Mouse (Mus musculus) hindbrain, embryonic 12.5 days (tissue): ENCODE measurements around the gene Hydin. TPM values are rescaled to one million over a fixed set of nuclear protein-coding genes. Genes with fewer than 3 reads are reported as not detected.
"Not testable (repeated sequence)": the region's sequence is repeated elsewhere in the genome, so short reads cannot be mapped to it uniquely, and the experiment has no call there.

ENCODE experiments used
- ATAC-seq: fragments of 200-750 bp; cut with Nextera tagmentation; 2 replicates; pipeline ENCODE4 v1.8.0; 2017; ENCODE audit warnings: moderate TSS enrichment; ENCODE audit not compliant: low FRiP score
- H3K27ac ChIP-seq: fragments of 300-500 bp; sonication (generic); 2 replicates; pipeline ENCODE4 v1.5.1; 2016; ENCODE audit warnings: mild to moderate bottlenecking
- H3K27me3 ChIP-seq: fragments of 300-500 bp; sonication (generic); 2 replicates; pipeline ENCODE4 v1.6.1; 2016; ENCODE audit warnings: mild to moderate bottlenecking
- H3K36me3 ChIP-seq: fragments of 300-500 bp; sonication (generic); 2 replicates; pipeline ENCODE4 v1.6.1; 2016; ENCODE audit warnings: mild to moderate bottlenecking
- H3K4me1 ChIP-seq: fragments of 300-500 bp; sonication (generic); 2 replicates; pipeline ENCODE4 v1.6.1; 2016
- H3K4me2 ChIP-seq: fragments of 300-500 bp; sonication (generic); replicated peaks from 2 replicates; pipeline ENCODE4 v1.6.1; 2016; ENCODE audit warnings: mild to moderate bottlenecking
- H3K4me3 ChIP-seq: fragments of 300-500 bp; sonication (generic); 2 replicates; pipeline ENCODE4 v1.5.1; 2016; ENCODE audit warnings: mild to moderate bottlenecking
- H3K9ac ChIP-seq: fragments of 300-500 bp; sonication (generic); 2 replicates; pipeline ENCODE4 v1.6.1; 2016; ENCODE audit warnings: mild to moderate bottlenecking, moderate library complexity
- H3K9me3 ChIP-seq: fragments of 300-500 bp; sonication (generic); replicated peaks from 2 replicates; pipeline ENCODE4 v1.6.1; 2016; ENCODE audit warnings: mild to moderate bottlenecking
- WGBS: fragments of 180-500 bp; shearing (Covaris S2); methylation state at CpG from one replicate; pipeline ENCODE4 v1.1.7; 2016; 5-methylcytosine and 5-hydroxymethylcytosine counted together
- polyA plus RNA-seq: library from polyadenylated mRNA; unstranded; fragments of >200 nt; fragmentation: Nextera tagmentation; extraction: Ambion mirVana; gene quantifications from 2 replicates; pipeline ENCODE4 v1.2.1, GENCODE M21; 2016

Gene Hydin
- polyA plus RNA-seq, 1 experiment from 2014 or later, result 0.30 TPM

GRCm38 (mm10) chr8:110550343-110550742, 283.6 kb downstream of the Hydin start:
- no peaks in the 10 kb centered on the region for H3K9me3 ChIP-seq
- H3K4me2 ChIP-seq, result no peak overlapping the region
- no peak overlapping the region for H3K27ac ChIP-seq
- no peaks in the 10 kb centered on the region for H3K4me1 ChIP-seq
- no peak overlapping the region for H3K9ac ChIP-seq
- no peak for ATAC-seq
- H3K36me3 ChIP-seq, result no peaks in the 10 kb centered on the region
- no peak overlapping the region for H3K4me3 ChIP-seq
- no peaks in the 10 kb centered on the region for H3K27me3 ChIP-seq
- 83% methylated on average over 1 of the region's 1 CpGs for WGBS

GRCm38 (mm10) chr8:110552111-110552510, 285.3 kb downstream of the Hydin start:
- not testable (repeated sequence) for H3K9ac ChIP-seq, H3K27ac ChIP-seq, H3K27me3 ChIP-seq, H3K4me1 ChIP-seq, ATAC-seq, H3K4me2 ChIP-seq, H3K4me3 ChIP-seq, H3K36me3 ChIP-seq, H3K9me3 ChIP-seq

GRCm38 (mm10) chr8:110592641-110593040, 325.9 kb downstream of the Hydin start:
- no peak overlapping the region for H3K4me2 ChIP-seq
- H3K9ac ChIP-seq, result no peak overlapping the region
- H3K4me1 ChIP-seq, result no peaks in the 10 kb centered on the region
- no peak for ATAC-seq
- H3K4me3 ChIP-seq, result no peak overlapping the region
- 75% methylated on average over 9 of the region's 9 CpGs for WGBS
- no peak overlapping the region for H3K27ac ChIP-seq
- H3K36me3 ChIP-seq, result no peaks in the 10 kb centered on the region
- H3K9me3 ChIP-seq, result no peaks in the 10 kb centered on the region
- H3K27me3 ChIP-seq, result no peaks in the 10 kb centered on the region

GRCm38 (mm10) chr8:110594164-110594563, 327.4 kb downstream of the Hydin start:
- 77% methylated on average over 6 of the region's 6 CpGs for WGBS
- Histone ChIP-seq H3K4me2 (no peak overlapping the region), H3K36me3 (no peaks in the 10 kb centered on the region), H3K9ac (no peak overlapping the region), H3K4me1 (no peaks in the 10 kb centered on the region), H3K4me3 (no peak overlapping the region), H3K27ac (no peak overlapping the region), H3K9me3 (no peaks in the 10 kb centered on the region), H3K27me3 (no peaks in the 10 kb centered on the region)
- no peak for ATAC-seq

GRCm38 (mm10) chr8:110604556-110604955, 337.8 kb downstream of the Hydin start:
- Histone ChIP-seq H3K4me1 (no peaks in the 10 kb centered on the region), H3K36me3 (no peaks in the 10 kb centered on the region), H3K9me3 (no peaks in the 10 kb centered on the region), H3K27ac (no peak overlapping the region), H3K9ac (no peak overlapping the region), H3K27me3 (no peaks in the 10 kb centered on the region), H3K4me3 (no peak overlapping the region), H3K4me2 (no peak overlapping the region)
- WGBS, result 10% methylated on average over 1 of the region's 1 CpGs
- ATAC-seq, result no peak

GRCm38 (mm10) chr8:110605401-110606015, 338.7 kb downstream of the Hydin start:
- ATAC-seq, result no peak
- Histone ChIP-seq H3K9me3 (no peaks in the 10 kb centered on the region), H3K9ac (no peak overlapping the region), H3K4me2 (no peak overlapping the region), H3K27ac (no peak overlapping the region), H3K4me1 (no peaks in the 10 kb centered on the region), H3K4me3 (no peak overlapping the region), H3K36me3 (no peaks in the 10 kb centered on the region), H3K27me3 (no peaks in the 10 kb centered on the region)
- 62% methylated on average over 6 of the region's 6 CpGs for WGBS

- Histone ChIP-seq H3K4me2 (no peak overlapping the region), H3K4me1 (peaks cover 16% of the 10 kb centered on the region), H3K4me3 (no peak overlapping the region), H3K27ac (no peak overlapping the region), H3K9ac (no peak overlapping the region), H3K27me3 (no peaks in the 10 kb centered on the region), H3K36me3 (no peaks in the 10 kb centered on the region), H3K9me3 (no peaks in the 10 kb centered on the region)
- no peak for ATAC-seq
- 71% methylated on average over 3 of the region's 3 CpGs for WGBS
Observed at GRCm38 (mm10) chr8:110615730-110616129, 349.0 kb downstream of the Hydin start.

- no peaks in the 10 kb centered on the region for H3K36me3 ChIP-seq
- H3K9ac ChIP-seq, result peak overlapping the region; percentile 79
- H3K4me3 ChIP-seq, result peak overlapping the region; percentile 84
- peak; percentile 36; the same call in 1 of the 2 replicates for ATAC-seq
- peaks cover 19% of the 10 kb centered on the region for H3K4me1 ChIP-seq
- H3K4me2 ChIP-seq, result peak overlapping the region; percentile 81
- peak overlapping the region; percentile 40; the same call in 1 of the 2 replicates for H3K27ac ChIP-seq
- 25% methylated on average over 14 of the region's 14 CpGs for WGBS
- H3K9me3 ChIP-seq, result no peaks in the 10 kb centered on the region
- no peaks in the 10 kb centered on the region for H3K27me3 ChIP-seq
Observed at GRCm38 (mm10) chr8:110617801-110618358, 351.1 kb downstream of the Hydin start.

- peak within 1 kb of the TSS; percentile 84 for H3K4me3 ChIP-seq
- H3K4me2 ChIP-seq, result peak within 1 kb of the TSS; percentile 81
- ATAC-seq, result peak; percentile 96
- H3K4me1 ChIP-seq, result peaks cover 19% of the 10 kb centered on the region
- peak within 1 kb of the TSS; percentile 79 for H3K9ac ChIP-seq
- WGBS, result under 1% methylated on average over 63 of the region's 67 CpGs
- no peaks in the 10 kb centered on the region for H3K36me3 ChIP-seq
- no peaks in the 10 kb centered on the region for H3K9me3 ChIP-seq
- peak within 1 kb of the TSS; percentile 40; the same call in 1 of the 2 replicates for H3K27ac ChIP-seq
- H3K27me3 ChIP-seq, result no peaks in the 10 kb centered on the region
Observed at GRCm38 (mm10) chr8:110618391-110619207, 351.8 kb downstream of the Hydin start, which contains the start of gene Vac14. Vac14 (plus strand) TSS chr8:110618585.

- Histone ChIP-seq H3K27me3 (no peaks in the 10 kb centered on the region), H3K36me3 (no peaks in the 10 kb centered on the region), H3K9me3 (no peaks in the 10 kb centered on the region), H3K9ac (peak overlapping the region; percentile 79), H3K4me1 (peaks cover 19% of the 10 kb centered on the region), H3K4me2 (peak overlapping the region; percentile 81), H3K27ac (no peak overlapping the region), H3K4me3 (peak overlapping the region; percentile 84)
- no peak for ATAC-seq
- 28% methylated on average over 8 of the region's 8 CpGs for WGBS
Observed at GRCm38 (mm10) chr8:110619208-110619574, 352.4 kb downstream of the Hydin start.

GRCm38 (mm10) chr8:110619919-110620318, 353.1 kb downstream of the Hydin start:
- Histone ChIP-seq H3K9me3 (no peaks in the 10 kb centered on the region), H3K27ac (no peak overlapping the region), H3K9ac (no peak overlapping the region), H3K4me1 (peaks cover 19% of the 10 kb centered on the region), H3K36me3 (no peaks in the 10 kb centered on the region), H3K27me3 (no peaks in the 10 kb centered on the region), H3K4me2 (peak overlapping the region; percentile 81; the same call in 1 of the 2 replicates), H3K4me3 (peak overlapping the region; percentile 84; the same call in 1 of the 2 replicates)
- ATAC-seq, result no peak
- 95% methylated on average over 5 of the region's 5 CpGs for WGBS

GRCm38 (mm10) chr8:110626431-110626830, 359.7 kb downstream of the Hydin start:
- no peak overlapping the region for H3K27ac ChIP-seq

More at GRCm38 (mm10) chr8:110626431-110626830, 359.7 kb downstream of the Hydin start:
- Histone ChIP-seq H3K36me3 (no peaks in the 10 kb centered on the region), H3K9me3 (no peaks in the 10 kb centered on the region), H3K4me3 (no peak overlapping the region), H3K9ac (no peak overlapping the region), H3K4me1 (0 out of 2 replicates have a peak, but pooled peaks cover 3% of the 10 kb centered on the region), H3K27me3 (no peaks in the 10 kb centered on the region), H3K4me2 (no peak overlapping the region)
- no peak for ATAC-seq
- WGBS, result 81% methylated on average over 4 of the region's 4 CpGs
